In the genomic region with DNA sequence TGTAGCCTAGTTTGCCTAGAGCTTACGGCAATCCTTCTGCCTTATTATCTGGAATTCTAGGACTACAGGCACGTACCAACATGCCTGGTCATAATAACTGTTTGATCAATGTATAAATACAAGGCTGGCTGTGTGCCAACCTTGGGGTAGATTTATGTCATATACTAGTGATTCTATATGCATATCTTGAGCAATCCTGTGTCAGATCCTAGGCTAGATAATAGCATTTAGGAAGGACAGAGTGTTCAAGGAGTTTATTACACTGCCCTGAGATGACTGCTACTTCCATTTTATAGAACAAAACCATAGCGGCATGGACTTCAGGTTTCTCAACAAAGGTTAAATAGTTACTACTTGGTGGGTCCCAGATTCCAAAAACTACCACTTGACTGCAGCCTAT, we compare ENCODE assay signal across 22 mouse cellular contexts. TPM values are rescaled to one million over a fixed set of nuclear protein-coding genes. Genes with fewer than 3 reads are reported as not detected.
DNase-seq lines count a peak whose midpoint lies in the region; ATAC-seq and TF ChIP-seq lines count a peak whose summit lies in the region.
"Had no signal": no experiment of that assay in that cellular context is flagged by ENCODE, and none has a peak within 500 bp of the region (broad histone marks: within the 10 kb centered on the region; RNA-seq: fewer than 3 reads in every experiment).

No protein-coding gene starts in this region.

- TF ChIP-seq CTCF in intestine, postnatal 0 days (IDR thresholded peaks at IDR 0.05; ENCODE audit: low read depth) = no peak

- H3K9ac ChIP-seq in heart, embryonic 15.5 days = no peak overlapping the region
- no peak overlapping the region for H3K9ac ChIP-seq in intestine, embryonic 16.5 days (ENCODE audit: low read depth, low read length)
- no peak overlapping the region for H3K9ac ChIP-seq in intestine, postnatal 0 days (ENCODE audit: low read depth, low read length)
- H3K9ac ChIP-seq in hindbrain, embryonic 14.5 days = no peak overlapping the region
- H3K9ac ChIP-seq: forebrain, postnatal 0 days; hindbrain, embryonic 15.5 days had no signal

- no peak overlapping the region for H3K4me3 ChIP-seq in heart, embryonic 15.5 days
- no peak overlapping the region for H3K4me3 ChIP-seq in intestine, embryonic 16.5 days (ENCODE audit: low read length)
- H3K4me3 ChIP-seq in intestine, postnatal 0 days (ENCODE audit: low read depth, low read length) = no peak overlapping the region
- no peak overlapping the region for H3K4me3 ChIP-seq in hindbrain, embryonic 14.5 days (replicated peaks; ENCODE audit: low read length)
- H3K4me3 ChIP-seq: hindbrain, embryonic 15.5 days had no signal

- H3K4me2 ChIP-seq in heart, embryonic 15.5 days = no peak overlapping the region
- no peak overlapping the region for H3K4me2 ChIP-seq in intestine, embryonic 16.5 days (ENCODE audit: low read depth, low read length)
- H3K4me2 ChIP-seq in intestine, postnatal 0 days (replicated peaks; ENCODE audit: low read depth) = no peak overlapping the region
- no peak overlapping the region for H3K4me2 ChIP-seq in hindbrain, embryonic 14.5 days (replicated peaks)
- H3K4me2 ChIP-seq: hindbrain, embryonic 15.5 days had no signal

- peaks cover 70% of the 10 kb centered on the region for H3K4me1 ChIP-seq in heart, embryonic 15.5 days (replicated peaks)
- H3K4me1 ChIP-seq in intestine, embryonic 16.5 days (ENCODE audit: control insufficient read depth, insufficient read depth, low read length) = peaks cover 9% of the 10 kb centered on the region
- H3K4me1 ChIP-seq in intestine, postnatal 0 days (replicated peaks; ENCODE audit: control insufficient read depth, insufficient read depth, low read length) = 0 out of 2 replicates have a peak, but pooled peaks cover 2% of the 10 kb centered on the region
- H3K4me1 ChIP-seq in hindbrain, embryonic 14.5 days (replicated peaks; ENCODE audit: control insufficient read depth, insufficient read depth, low read length) = peaks cover 11% of the 10 kb centered on the region; the same call in 1 of the 2 replicates

- H3K9me3 ChIP-seq in heart, embryonic 15.5 days (replicated peaks) = no peaks in the 10 kb centered on the region
- no peaks in the 10 kb centered on the region for H3K9me3 ChIP-seq in intestine, embryonic 16.5 days (ENCODE audit: control insufficient read depth, low read length)
- H3K9me3 ChIP-seq in intestine, postnatal 0 days (ENCODE audit: control insufficient read depth) = no peaks in the 10 kb centered on the region
- no peaks in the 10 kb centered on the region for H3K9me3 ChIP-seq in hindbrain, embryonic 14.5 days (ENCODE audit: control insufficient read depth, low read length)
- H3K9me3 ChIP-seq: G1E; hindbrain, embryonic 15.5 days had no signal

- ATAC-seq in heart, embryonic 15.5 days (replicated peaks; ENCODE audit: insufficient number of reproducible peaks, insufficient read depth, low FRiP score, low read depth) = no peak
- ATAC-seq in intestine, embryonic 16.5 days = peak; percentile 22
- no peak for ATAC-seq in intestine, postnatal 0 days
- no peak for ATAC-seq in hindbrain, embryonic 14.5 days (ENCODE audit: low FRiP score)
- no peak for ATAC-seq in CD4-positive, CD25-positive, alpha-beta regulatory T cell, adult 4 months
- ATAC-seq: forebrain, embryonic 14.5 days; forebrain, postnatal 0 days had no signal

- no peak for DNase-seq in heart, postnatal 25 days (ENCODE audit: low spot score)
- DNase-seq in 416B (ENCODE audit: low read depth) (peak; percentile 41), NIH3T3 (ENCODE audit: low read depth) (peak; percentile 17)
- DNase-seq in hindbrain, embryonic 14.5 days (ENCODE audit: low spot score) = no peak
- DNase-seq: adrenal gland, adult 2 months; adrenal gland, postnatal 14 days; cerebellum, adult 11 months; cerebellum, adult 8-10 months; cerebellum, postnatal 14 days; forebrain, postnatal 0 days; gastrocnemius, postnatal 25 days; heart, postnatal 4 days; kidney, adult 18-20 months; kidney, adult 9 months had no signal

- intact Hi-C loops in heart, postnatal 25 days (cut with DNase I) = no loop called here

- peak overlapping the region; percentile 70 for H3K27ac ChIP-seq in heart, embryonic 15.5 days
- H3K27ac ChIP-seq in intestine, embryonic 16.5 days (ENCODE audit: low read length) = no peak overlapping the region
- H3K27ac ChIP-seq in intestine, postnatal 0 days (ENCODE audit: low read depth, low read length) = no peak overlapping the region
- no peak overlapping the region for H3K27ac ChIP-seq in hindbrain, embryonic 14.5 days
- H3K27ac ChIP-seq: hindbrain, embryonic 15.5 days had no signal

- H3K36me3 ChIP-seq in heart, embryonic 15.5 days = peaks cover 9% of the 10 kb centered on the region; the same call in 1 of the 2 replicates
- peaks cover 5% of the 10 kb centered on the region for H3K36me3 ChIP-seq in intestine, embryonic 16.5 days (ENCODE audit: control insufficient read depth, insufficient read depth, low read length)
- peaks cover 10% of the 10 kb centered on the region for H3K36me3 ChIP-seq in intestine, postnatal 0 days (ENCODE audit: control insufficient read depth, insufficient read depth)
- peaks cover 33% of the 10 kb centered on the region for H3K36me3 ChIP-seq in hindbrain, embryonic 14.5 days (replicated peaks; ENCODE audit: control insufficient read depth, insufficient read depth)

- H3K27me3 ChIP-seq in heart, embryonic 15.5 days = no peaks in the 10 kb centered on the region
- H3K27me3 ChIP-seq in intestine, embryonic 16.5 days (replicated peaks; ENCODE audit: control insufficient read depth, insufficient read depth, low read length) = no peaks in the 10 kb centered on the region
- no peaks in the 10 kb centered on the region for H3K27me3 ChIP-seq in intestine, postnatal 0 days (replicated peaks; ENCODE audit: control insufficient read depth, insufficient read depth, low read length)
- no peaks in the 10 kb centered on the region for H3K27me3 ChIP-seq in hindbrain, embryonic 14.5 days (ENCODE audit: control insufficient read depth, insufficient read depth, low read length)
- H3K27me3 ChIP-seq: CH12.LX; hindbrain, embryonic 15.5 days had no signal

- 91% methylated on average over 3 of the region's 3 CpGs for WGBS in heart, embryonic 15.5 days
- 69% methylated on average over 3 of the region's 3 CpGs for WGBS in intestine, embryonic 16.5 days
- 48% methylated on average over 3 of the region's 3 CpGs for WGBS in intestine, postnatal 0 days
- 92% methylated on average over 3 of the region's 3 CpGs for WGBS in hindbrain, embryonic 14.5 days

RNA-seq across cellular contexts. Expression of a gene that starts 21.9 kb away (rescaled TPM):
- polyA plus RNA-seq in heart, embryonic 15.5 days (2015; fragmentation: Nextera tagmentation; extraction: Ambion mirVana) = 75.7 and 76.8 TPM in 2 replicates
- total RNA-seq in heart, postnatal 25 days (2021) = 10 to 100 TPM; 50.4 to 59.5 TPM
- 33.6 and 35.8 TPM in 2 replicates for polyA plus RNA-seq in intestine, embryonic 16.5 days (2015; fragmentation: Nextera tagmentation; extraction: Ambion mirVana)
- polyA plus RNA-seq in intestine, postnatal 0 days (2015; fragmentation: Nextera tagmentation; extraction: Ambion mirVana) = 27.6 and 37.7 TPM in 2 replicates
- polyA plus RNA-seq in hindbrain, embryonic 14.5 days (2014; fragmentation: Nextera tagmentation; extraction: Ambion mirVana) = 166 and 197 TPM in 2 replicates
- 10 to 100 TPM; 32.6 to 37.8 TPM for polyA plus RNA-seq in CD4-positive, CD25-positive, alpha-beta regulatory T cell, adult 4 months (2017; shearing (Covaris generic))

RNA-seq across cellular contexts. Expression of a gene that starts 37.6 kb away (rescaled TPM):
- 13.8 and 17.8 TPM in 2 replicates for polyA plus RNA-seq in heart, embryonic 15.5 days (2015; fragmentation: Nextera tagmentation; extraction: Ambion mirVana)
- 10 to 100 TPM; 10.0 to 12.6 TPM for total RNA-seq in heart, postnatal 25 days (2021)
- 18.3 and 21.2 TPM in 2 replicates for polyA plus RNA-seq in intestine, embryonic 16.5 days (2015; fragmentation: Nextera tagmentation; extraction: Ambion mirVana)
- polyA plus RNA-seq in intestine, postnatal 0 days (2015; fragmentation: Nextera tagmentation; extraction: Ambion mirVana) = 9.8 and 12.4 TPM in 2 replicates
- polyA plus RNA-seq in hindbrain, embryonic 14.5 days (2014; fragmentation: Nextera tagmentation; extraction: Ambion mirVana) = 17.1 and 17.7 TPM in 2 replicates
- polyA plus RNA-seq in CD4-positive, CD25-positive, alpha-beta regulatory T cell, adult 4 months (2017; shearing (Covaris generic)) = 10 to 100 TPM; 12.9 to 13.7 TPM

Comparison
In these comparisons a context has a peak if more than half of its experiments do, and no peak if none do; other contexts are left out.
1. DNase-seq: peak in 416B (single experiment) and NIH3T3 (single experiment); none in heart, postnatal 25 days (single experiment) and hindbrain, embryonic 14.5 days (single experiment).